Mouse (Mus musculus): ENCODE data around the gene Retn. TPM values are rescaled to one million over a fixed set of nuclear protein-coding genes. Genes with fewer than 3 reads are reported as not detected.

Gene Retn
- polyA plus RNA-seq, 1 experiment from 2014 or later, result not detected

DNA sequence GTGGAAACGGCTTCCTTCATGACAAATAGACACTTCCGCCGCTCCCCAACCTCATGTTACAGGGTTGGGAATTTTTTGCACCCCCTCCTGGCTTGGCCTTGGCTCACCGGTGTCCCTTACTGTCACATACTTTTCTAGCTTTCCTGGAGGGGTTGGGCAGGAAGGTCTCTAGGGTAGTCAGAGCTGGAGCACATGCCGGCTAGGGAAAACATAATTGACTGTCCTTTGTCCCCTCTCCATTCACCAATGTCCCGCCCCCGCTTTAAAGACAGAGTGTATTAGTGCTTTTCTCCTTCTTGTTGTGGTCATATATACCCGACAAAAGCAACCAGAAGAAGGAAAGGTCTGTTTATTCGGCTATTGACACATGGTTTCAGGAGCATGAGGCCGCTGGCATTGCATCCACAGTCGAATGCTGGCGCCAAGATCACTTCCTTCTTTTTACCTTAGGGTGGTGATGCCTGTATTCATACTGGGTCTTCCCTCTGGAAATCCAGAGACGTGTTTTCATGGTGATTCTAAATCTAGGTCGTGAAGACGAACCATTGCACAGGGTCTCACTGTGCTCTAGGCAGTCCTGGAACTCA lies 21.5 kb downstream of the Retn start:
- Histone ChIP-seq H3K27me3 (ENCODE audit: insufficient read depth, low read length) (no peaks in the 10 kb centered on the region), H3K9ac (peak overlapping the region; percentile 96), H3K4me3 (ENCODE audit: low read depth, low read length) (peak overlapping the region; percentile 87), H3K9me3 (ENCODE audit: low read depth, low read length) (no peaks in the 10 kb centered on the region), H3K36me3 (ENCODE audit: insufficient read depth) (peaks cover 29% of the 10 kb centered on the region), H3K4me1 (ENCODE audit: insufficient read depth) (no peaks in the 10 kb centered on the region), H3K4me2 (peak overlapping the region; percentile 60), H3K27ac (ENCODE audit: low read depth) (peak overlapping the region; percentile 95)
- ATAC-seq (ENCODE audit: insufficient read depth), result peak; percentile 13; the same call in 1 of the 2 replicates
- TF ChIP-seq CTCF (IDR thresholded peaks at IDR 0.05; ENCODE audit: low read depth), result no peak
- peak; percentile 42 for DNase-seq
- under 1% methylated on average over 15 of the region's 15 CpGs for WGBS

DNA sequence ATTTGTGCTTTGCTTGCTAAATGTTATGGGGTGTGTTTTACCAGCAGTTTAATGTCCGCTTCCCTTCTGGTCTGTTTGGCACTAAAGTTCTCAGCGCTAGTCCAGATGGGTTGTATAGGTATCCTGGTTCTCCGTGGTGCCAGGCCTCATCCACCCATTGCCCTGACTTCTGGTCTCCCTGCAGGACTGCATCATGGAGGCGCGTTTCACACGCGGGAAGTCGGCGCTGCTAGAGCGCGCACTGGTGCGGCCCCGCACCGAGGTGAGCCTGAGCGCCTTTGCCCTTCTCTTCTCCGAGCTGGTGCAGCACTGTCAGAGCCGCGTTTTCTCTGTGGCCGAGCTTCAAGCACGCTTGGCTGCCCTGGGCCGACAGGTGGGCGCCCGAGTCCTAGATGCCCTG lies 23.3 kb downstream of the Retn start:
- Histone ChIP-seq H3K9ac (no peak overlapping the region), H3K4me3 (ENCODE audit: low read depth, low read length) (no peak overlapping the region), H3K4me1 (ENCODE audit: insufficient read depth) (no peaks in the 10 kb centered on the region), H3K27me3 (ENCODE audit: insufficient read depth, low read length) (no peaks in the 10 kb centered on the region), H3K36me3 (ENCODE audit: insufficient read depth) (peaks cover 29% of the 10 kb centered on the region), H3K9me3 (ENCODE audit: low read depth, low read length) (no peaks in the 10 kb centered on the region), H3K4me2 (no peak overlapping the region), H3K27ac (ENCODE audit: low read depth) (no peak overlapping the region)
- no peak for TF ChIP-seq CTCF (IDR thresholded peaks at IDR 0.05; ENCODE audit: low read depth)
- DNase-seq (no peak), ATAC-seq (ENCODE audit: insufficient read depth) (no peak)
- WGBS, result 93% methylated on average over 23 of the region's 23 CpGs

- Histone ChIP-seq H3K27me3 (ENCODE audit: insufficient read depth, low read length) (no peaks in the 10 kb centered on the region), H3K9ac (no peak overlapping the region), H3K4me3 (ENCODE audit: low read depth, low read length) (no peak overlapping the region), H3K4me2 (no peak overlapping the region), H3K36me3 (ENCODE audit: insufficient read depth) (peaks cover 29% of the 10 kb centered on the region), H3K9me3 (ENCODE audit: low read depth, low read length) (no peaks in the 10 kb centered on the region), H3K27ac (ENCODE audit: low read depth) (no peak overlapping the region), H3K4me1 (ENCODE audit: insufficient read depth) (no peaks in the 10 kb centered on the region)
- WGBS, result 97% methylated on average over 23 of the region's 23 CpGs
- TF ChIP-seq CTCF (IDR thresholded peaks at IDR 0.05; ENCODE audit: low read depth), result no peak
- DNase-seq (no peak), ATAC-seq (ENCODE audit: insufficient read depth) (no peak)
These were observed 23.7 kb downstream of the Retn start for GRCm38 (mm10) chr8:3679236-3679635.

GRCm38 (mm10) chr8:3679656-3680055 lies 24.1 kb downstream of the Retn start:
- DNase-seq (no peak), ATAC-seq (ENCODE audit: insufficient read depth) (no peak)
- no peaks in the 10 kb centered on the region for H3K27me3 ChIP-seq (ENCODE audit: insufficient read depth, low read length)
- no peak overlapping the region for H3K27ac ChIP-seq (ENCODE audit: low read depth)
- no peak for TF ChIP-seq CTCF (IDR thresholded peaks at IDR 0.05; ENCODE audit: low read depth)
- no peak overlapping the region for H3K9ac ChIP-seq
- no peak overlapping the region for H3K4me2 ChIP-seq
- H3K36me3 ChIP-seq (ENCODE audit: insufficient read depth), result peaks cover 29% of the 10 kb centered on the region
- H3K4me3 ChIP-seq (ENCODE audit: low read depth, low read length), result no peak overlapping the region
- 77% methylated on average over 5 of the region's 5 CpGs for WGBS
- H3K4me1 ChIP-seq (ENCODE audit: insufficient read depth), result no peaks in the 10 kb centered on the region
- no peaks in the 10 kb centered on the region for H3K9me3 ChIP-seq (ENCODE audit: low read depth, low read length)

GRCm38 (mm10) chr8:3682435-3682834 lies 26.9 kb downstream of the Retn start:
- no peaks in the 10 kb centered on the region for H3K27me3 ChIP-seq (ENCODE audit: insufficient read depth, low read length)
- H3K4me3 ChIP-seq (ENCODE audit: low read depth, low read length), result no peak overlapping the region
- DNase-seq (no peak), ATAC-seq (ENCODE audit: insufficient read depth) (no peak)
- no peaks in the 10 kb centered on the region for H3K9me3 ChIP-seq (ENCODE audit: low read depth, low read length)
- no peaks in the 10 kb centered on the region for H3K4me1 ChIP-seq (ENCODE audit: insufficient read depth)
- H3K4me2 ChIP-seq, result no peak overlapping the region
- H3K36me3 ChIP-seq (ENCODE audit: insufficient read depth), result peaks cover 29% of the 10 kb centered on the region
- H3K9ac ChIP-seq, result no peak overlapping the region
- no peak for TF ChIP-seq CTCF (IDR thresholded peaks at IDR 0.05; ENCODE audit: low read depth)
- H3K27ac ChIP-seq (ENCODE audit: low read depth), result no peak overlapping the region
- WGBS, result 83% methylated on average over 5 of the region's 5 CpGs

- 69% methylated on average over 6 of the region's 6 CpGs for WGBS
- H3K4me1 ChIP-seq (ENCODE audit: insufficient read depth), result no peaks in the 10 kb centered on the region
- H3K9ac ChIP-seq, result no peak overlapping the region
- peaks cover 27% of the 10 kb centered on the region for H3K36me3 ChIP-seq (ENCODE audit: insufficient read depth)
- ATAC-seq (ENCODE audit: insufficient read depth), result no peak
- no peaks in the 10 kb centered on the region for H3K27me3 ChIP-seq (ENCODE audit: insufficient read depth, low read length)
- no peak for DNase-seq
- H3K9me3 ChIP-seq (ENCODE audit: low read depth, low read length), result no peaks in the 10 kb centered on the region
- TF ChIP-seq CTCF (IDR thresholded peaks at IDR 0.05; ENCODE audit: low read depth), result no peak
- H3K4me2 ChIP-seq, result no peak overlapping the region
- H3K4me3 ChIP-seq (ENCODE audit: low read depth, low read length), result no peak overlapping the region
- no peak overlapping the region for H3K27ac ChIP-seq (ENCODE audit: low read depth)
These were observed 28.0 kb downstream of the Retn start for GRCm38 (mm10) chr8:3683408-3684176.

DNA sequence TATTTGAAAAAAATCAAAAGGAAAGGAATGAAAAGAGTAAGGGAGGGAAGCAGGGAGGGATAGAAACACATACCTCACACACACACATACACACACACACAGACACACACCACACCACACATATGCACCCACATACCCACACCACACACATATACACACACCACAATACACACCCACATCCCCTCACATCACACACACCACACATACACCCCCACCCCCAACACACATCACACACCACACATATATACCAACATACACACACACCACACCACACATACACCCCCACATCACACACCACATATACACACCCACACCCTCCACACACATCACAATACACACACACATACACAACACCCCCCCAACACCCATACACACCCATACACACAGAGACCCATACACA lies 29.0 kb downstream of the Retn start:
- no peak for DNase-seq
- no peak for TF ChIP-seq CTCF (IDR thresholded peaks at IDR 0.05; ENCODE audit: low read depth)
- Histone ChIP-seq H3K27ac (ENCODE audit: low read depth) (no peak overlapping the region), H3K9ac (no peak overlapping the region), H3K4me1 (ENCODE audit: insufficient read depth) (no peaks in the 10 kb centered on the region), H3K36me3 (ENCODE audit: insufficient read depth) (peaks cover 17% of the 10 kb centered on the region), H3K9me3 (ENCODE audit: low read depth, low read length) (no peaks in the 10 kb centered on the region), H3K27me3 (ENCODE audit: insufficient read depth, low read length) (no peaks in the 10 kb centered on the region), H3K4me2 (no peak overlapping the region), H3K4me3 (ENCODE audit: low read depth, low read length) (no peak overlapping the region)
- no peak for ATAC-seq (ENCODE audit: insufficient read depth)
